Mouse (Mus musculus): Measurements from ENCODE around the gene Ldlrad3. TPM values are rescaled to one million over a fixed set of nuclear protein-coding genes. Genes with fewer than 3 reads are reported as not detected.
A peak's percentile ranks its signal among the peaks of the same experiment; 100 is the strongest.

Gene Ldlrad3
- polyA plus RNA-seq, 1 experiment from 2014 or later = 68.2 TPM

GRCm38 (mm10) chr2:102156460-102156859 lies 29.7 kb downstream of the Ldlrad3 start:
- H3K27ac ChIP-seq = peak overlapping the region; percentile 19; the same call in 1 of the 2 replicates
- H3K9ac ChIP-seq (replicated peaks) = no peak overlapping the region
- no peak overlapping the region for H3K4me3 ChIP-seq (replicated peaks)
- H3K4me2 ChIP-seq = no peak overlapping the region
- H3K4me1 ChIP-seq (replicated peaks) = peaks cover 65% of the 10 kb centered on the region
- WGBS = 7% methylated on average over 9 of the region's 9 CpGs
- no peaks in the 10 kb centered on the region for H3K27me3 ChIP-seq
- peaks cover 10% of the 10 kb centered on the region for H3K36me3 ChIP-seq
- no peak for ATAC-seq (ENCODE audit: insufficient number of reproducible peaks, insufficient read depth, low FRiP score, low TSS enrichment, low read depth)
- no peaks in the 10 kb centered on the region for H3K9me3 ChIP-seq

- Histone ChIP-seq H3K9me3 (no peaks in the 10 kb centered on the region), H3K27me3 (no peaks in the 10 kb centered on the region), H3K27ac (peak overlapping the region; percentile 57; the same call in 1 of the 2 replicates), H3K4me2 (no peak overlapping the region), H3K9ac (replicated peaks) (no peak overlapping the region), H3K4me1 (replicated peaks) (peaks cover 74% of the 10 kb centered on the region), H3K36me3 (peaks cover 6% of the 10 kb centered on the region; the same call in 1 of the 2 replicates), H3K4me3 (replicated peaks) (no peak overlapping the region)
- no peak for ATAC-seq (ENCODE audit: insufficient number of reproducible peaks, insufficient read depth, low FRiP score, low TSS enrichment, low read depth)
- 48% methylated on average over 5 of the region's 5 CpGs for WGBS
Observed at GRCm38 (mm10) chr2:102155306-102156015, 30.7 kb downstream of the Ldlrad3 start.

- Histone ChIP-seq H3K36me3 (peaks cover 8% of the 10 kb centered on the region; the same call in 1 of the 2 replicates), H3K9ac (replicated peaks) (no peak overlapping the region), H3K9me3 (no peaks in the 10 kb centered on the region), H3K27me3 (no peaks in the 10 kb centered on the region), H3K4me3 (replicated peaks) (no peak overlapping the region), H3K27ac (peak overlapping the region; percentile 57; the same call in 1 of the 2 replicates), H3K4me1 (replicated peaks) (peaks cover 76% of the 10 kb centered on the region), H3K4me2 (no peak overlapping the region)
- no peak for ATAC-seq (ENCODE audit: insufficient number of reproducible peaks, insufficient read depth, low FRiP score, low TSS enrichment, low read depth)
- WGBS = 33% methylated on average over 6 of the region's 6 CpGs
Observed at GRCm38 (mm10) chr2:102154771-102155211, 31.4 kb downstream of the Ldlrad3 start.

GRCm38 (mm10) chr2:102154328-102154727 lies 31.9 kb downstream of the Ldlrad3 start:
- peaks cover 76% of the 10 kb centered on the region for H3K4me1 ChIP-seq (replicated peaks)
- 25% methylated on average over 4 of the region's 4 CpGs for WGBS

GRCm38 (mm10) chr2:102153516-102153915 lies 32.7 kb downstream of the Ldlrad3 start:
- ATAC-seq (ENCODE audit: insufficient number of reproducible peaks, insufficient read depth, low FRiP score, low TSS enrichment, low read depth) = no peak
- Histone ChIP-seq H3K27me3 (no peaks in the 10 kb centered on the region), H3K9me3 (no peaks in the 10 kb centered on the region), H3K27ac (no peak overlapping the region), H3K4me2 (no peak overlapping the region), H3K4me1 (replicated peaks) (peaks cover 76% of the 10 kb centered on the region), H3K36me3 (peaks cover 4% of the 10 kb centered on the region; the same call in 1 of the 2 replicates), H3K4me3 (replicated peaks) (no peak overlapping the region), H3K9ac (replicated peaks) (no peak overlapping the region)
- WGBS = 74% methylated on average over 4 of the region's 4 CpGs

More at GRCm38 (mm10) chr2:102154328-102154727, 31.9 kb downstream of the Ldlrad3 start:
- no peaks in the 10 kb centered on the region for H3K9me3 ChIP-seq
- peaks cover 10% of the 10 kb centered on the region; the same call in 1 of the 2 replicates for H3K36me3 ChIP-seq
- no peak overlapping the region for H3K9ac ChIP-seq (replicated peaks)
- no peak for ATAC-seq (ENCODE audit: insufficient number of reproducible peaks, insufficient read depth, low FRiP score, low TSS enrichment, low read depth)
- no peak overlapping the region for H3K4me3 ChIP-seq (replicated peaks)
- H3K4me2 ChIP-seq = no peak overlapping the region
- H3K27me3 ChIP-seq = no peaks in the 10 kb centered on the region
- peak overlapping the region; percentile 57; the same call in 1 of the 2 replicates for H3K27ac ChIP-seq

- H3K4me2 ChIP-seq = no peak overlapping the region
- 0 out of 2 replicates have a peak, but pooled peaks cover 3% of the 10 kb centered on the region for H3K36me3 ChIP-seq
- H3K4me1 ChIP-seq (replicated peaks) = peaks cover 77% of the 10 kb centered on the region
- no peak overlapping the region for H3K9ac ChIP-seq (replicated peaks)
- no peaks in the 10 kb centered on the region for H3K9me3 ChIP-seq
- no peak overlapping the region for H3K27ac ChIP-seq
- no peaks in the 10 kb centered on the region for H3K27me3 ChIP-seq
- no peak overlapping the region for H3K4me3 ChIP-seq (replicated peaks)
- ATAC-seq (ENCODE audit: insufficient number of reproducible peaks, insufficient read depth, low FRiP score, low TSS enrichment, low read depth) = no peak
- WGBS = 84% methylated on average over 5 of the region's 5 CpGs
Observed at GRCm38 (mm10) chr2:102152851-102153250, 33.3 kb downstream of the Ldlrad3 start.

GRCm38 (mm10) chr2:102149058-102149457 lies 37.1 kb downstream of the Ldlrad3 start:
- WGBS = 93% methylated on average over 2 of the region's 2 CpGs
- ATAC-seq (ENCODE audit: insufficient number of reproducible peaks, insufficient read depth, low FRiP score, low TSS enrichment, low read depth) = no peak
- no peak overlapping the region for H3K27ac ChIP-seq

GRCm38 (mm10) chr2:102148093-102148492 lies 38.1 kb downstream of the Ldlrad3 start:
- no peak overlapping the region for H3K4me3 ChIP-seq (replicated peaks)
- H3K27me3 ChIP-seq = no peaks in the 10 kb centered on the region
- H3K4me1 ChIP-seq (replicated peaks) = peaks cover 45% of the 10 kb centered on the region
- no peak for ATAC-seq (ENCODE audit: insufficient number of reproducible peaks, insufficient read depth, low FRiP score, low TSS enrichment, low read depth)
- H3K27ac ChIP-seq = no peak overlapping the region
- 76% methylated on average over 6 of the region's 6 CpGs for WGBS
- no peaks in the 10 kb centered on the region for H3K9me3 ChIP-seq
- no peak overlapping the region for H3K4me2 ChIP-seq
- H3K36me3 ChIP-seq = 0 out of 2 replicates have a peak, but pooled peaks cover 3% of the 10 kb centered on the region
- H3K9ac ChIP-seq (replicated peaks) = no peak overlapping the region

More at GRCm38 (mm10) chr2:102149058-102149457, 37.1 kb downstream of the Ldlrad3 start:
- peaks cover 50% of the 10 kb centered on the region for H3K4me1 ChIP-seq (replicated peaks)
- H3K9me3 ChIP-seq = no peaks in the 10 kb centered on the region
- H3K4me2 ChIP-seq = no peak overlapping the region
- no peaks in the 10 kb centered on the region for H3K27me3 ChIP-seq
- H3K4me3 ChIP-seq (replicated peaks) = no peak overlapping the region
- 0 out of 2 replicates have a peak, but pooled peaks cover 3% of the 10 kb centered on the region for H3K36me3 ChIP-seq
- no peak overlapping the region for H3K9ac ChIP-seq (replicated peaks)

GRCm38 (mm10) chr2:102147561-102147960 lies 38.6 kb downstream of the Ldlrad3 start:
- Histone ChIP-seq H3K27ac (no peak overlapping the region), H3K27me3 (no peaks in the 10 kb centered on the region), H3K4me3 (replicated peaks) (no peak overlapping the region), H3K9me3 (no peaks in the 10 kb centered on the region), H3K36me3 (0 out of 2 replicates have a peak, but pooled peaks cover 3% of the 10 kb centered on the region), H3K4me1 (replicated peaks) (peaks cover 44% of the 10 kb centered on the region), H3K9ac (replicated peaks) (no peak overlapping the region), H3K4me2 (no peak overlapping the region)
- ATAC-seq (ENCODE audit: insufficient number of reproducible peaks, insufficient read depth, low FRiP score, low TSS enrichment, low read depth) = no peak
- 67% methylated on average over 4 of the region's 4 CpGs for WGBS

GRCm38 (mm10) chr2:102146386-102146785 lies 39.8 kb downstream of the Ldlrad3 start:
- Histone ChIP-seq H3K4me2 (no peak overlapping the region), H3K27me3 (no peaks in the 10 kb centered on the region), H3K4me3 (replicated peaks) (no peak overlapping the region), H3K36me3 (0 out of 2 replicates have a peak, but pooled peaks cover 3% of the 10 kb centered on the region), H3K4me1 (replicated peaks) (peaks cover 40% of the 10 kb centered on the region), H3K27ac (no peak overlapping the region), H3K9me3 (no peaks in the 10 kb centered on the region), H3K9ac (replicated peaks) (no peak overlapping the region)
- no peak for ATAC-seq (ENCODE audit: insufficient number of reproducible peaks, insufficient read depth, low FRiP score, low TSS enrichment, low read depth)
- 91% methylated on average over 8 of the region's 8 CpGs for WGBS

- Histone ChIP-seq H3K9me3 (no peaks in the 10 kb centered on the region), H3K27ac (no peak overlapping the region), H3K4me2 (no peak overlapping the region), H3K27me3 (no peaks in the 10 kb centered on the region), H3K9ac (replicated peaks) (no peak overlapping the region), H3K4me3 (replicated peaks) (no peak overlapping the region), H3K4me1 (replicated peaks) (peaks cover 42% of the 10 kb centered on the region), H3K36me3 (0 out of 2 replicates have a peak, but pooled peaks cover 3% of the 10 kb centered on the region)
- 91% methylated on average over 3 of the region's 3 CpGs for WGBS
- ATAC-seq (ENCODE audit: insufficient number of reproducible peaks, insufficient read depth, low FRiP score, low TSS enrichment, low read depth) = no peak
Observed at GRCm38 (mm10) chr2:102145036-102145435, 41.1 kb downstream of the Ldlrad3 start.

All from limb, embryonic 12.5 days (tissue).